Mouse (Mus musculus) forebrain, postnatal 0 days (tissue): ENCODE data around the gene Btn2a2. TPM values are rescaled to one million over a fixed set of nuclear protein-coding genes. Genes with fewer than 3 reads are reported as not detected.
A peak's percentile ranks its signal among the peaks of the same experiment; 100 is the strongest.

Source experiments
- ATAC-seq: fragments of 200-750 bp; cut with Nextera tagmentation; 2 replicates; pipeline ENCODE4 v1.8.0; 2017; ENCODE audit warnings: mild to moderate bottlenecking, moderate library complexity
- DNase-seq: peaks from one replicate; pipeline ENCODE4 v3.0.0-alpha.2; 2015
- H3K27ac ChIP-seq: fragments of 300-500 bp; sonication (generic); 2 replicates; pipeline ENCODE4 v1.5.1; 2014; ENCODE audit warnings: low read depth, mild to moderate bottlenecking, antibody characterized with exemption, low read length, moderate library complexity, mixed read lengths
- H3K27me3 ChIP-seq: fragments of 300-500 bp; sonication (generic); 2 replicates; pipeline ENCODE4 v1.6.1; 2014; ENCODE audit warnings: mild to moderate bottlenecking, low read length, mixed read lengths; ENCODE audit not compliant: insufficient read depth
- H3K36me3 ChIP-seq: fragments of 300-500 bp; sonication (generic); 2 replicates; pipeline ENCODE4 v1.6.1; 2014; ENCODE audit warnings: mild to moderate bottlenecking, moderate library complexity; ENCODE audit not compliant: insufficient read depth
- H3K4me1 ChIP-seq: fragments of 300-500 bp; sonication (generic); 2 replicates; pipeline ENCODE4 v1.6.1; 2014; ENCODE audit warnings: antibody characterized with exemption; ENCODE audit not compliant: insufficient read depth
- H3K4me2 ChIP-seq: fragments of 300-500 bp; sonication (generic); 2 replicates; pipeline ENCODE4 v1.6.1; 2014; ENCODE audit warnings: low read depth, mild to moderate bottlenecking, moderate library complexity
- H3K4me3 ChIP-seq: fragments of 300-500 bp; sonication (generic); 2 replicates; pipeline ENCODE4 v1.5.1; 2014; ENCODE audit warnings: low read depth, low read length, mixed read lengths
- H3K9ac ChIP-seq: fragments of 300-500 bp; sonication (generic); 2 replicates; pipeline ENCODE4 v1.6.1; 2014; ENCODE audit warnings: mild to moderate bottlenecking
- H3K9me3 ChIP-seq: fragments of 300-500 bp; sonication (generic); 2 replicates; pipeline ENCODE4 v1.6.1; 2016; ENCODE audit warnings: low read length
- CTCF ChIP-seq: sonication (generic); IDR thresholded peaks from 2 replicates; pipeline ENCODE4 v1.5.1; 2016; ENCODE audit warnings: antibody characterized with exemption, control low read depth, low read depth
- WGBS: fragments of 180-500 bp; shearing (Covaris S2); extraction: QIAGEN DNeasy Blood & Tissue Kit; methylation state at CpG from one replicate; pipeline ENCODE4 v1.1.7; 2014; 5-methylcytosine and 5-hydroxymethylcytosine counted together
- polyA plus RNA-seq: library from polyadenylated mRNA; unstranded; fragments of >200 nt; fragmentation: Nextera tagmentation; extraction: Ambion mirVana; gene quantifications from 2 replicates; pipeline ENCODE4 v1.2.1, GENCODE M21; 2015
- total RNA-seq: library from RNA; depleted of rRNA; stranded (reverse); fragments of >200 nt; gene quantifications from 2 replicates; pipeline ENCODE4 v1.2.3, GENCODE M21; 2014

Btn2a2 gene
- total and polyA plus RNA-seq, 2 experiments from 2014 or later, result not detected

DNA sequence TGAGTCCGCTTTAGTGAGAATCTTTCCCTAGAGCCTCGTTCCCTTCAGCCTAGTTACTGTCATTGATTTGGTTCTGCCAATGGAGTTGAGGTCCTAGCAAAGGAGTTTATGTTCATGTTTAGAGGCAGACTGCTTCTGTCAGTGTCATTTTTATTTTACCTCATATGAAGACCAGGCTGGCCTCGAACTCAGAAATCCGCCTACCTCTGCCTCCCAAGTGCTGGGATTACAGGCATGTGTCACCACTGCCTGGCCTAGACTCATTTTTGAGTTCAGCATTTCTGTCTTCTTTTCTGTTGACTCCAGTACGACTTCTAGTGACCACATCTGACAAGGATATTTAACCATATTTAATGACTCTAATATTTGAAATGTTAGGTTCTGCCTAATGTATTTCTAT lies 26.6 kb upstream of the Btn2a2 start:
- Histone ChIP-seq H3K4me2 (no peak overlapping the region), H3K4me1 (no peaks in the 10 kb centered on the region), H3K9ac (no peak overlapping the region), H3K9me3 (no peaks in the 10 kb centered on the region), H3K36me3 (no peaks in the 10 kb centered on the region), H3K27me3 (no peaks in the 10 kb centered on the region), H3K27ac (no peak overlapping the region), H3K4me3 (no peak overlapping the region)
- WGBS, result 72% methylated on average over 5 of the region's 5 CpGs
- no peak for TF ChIP-seq CTCF
- no peak for ATAC-seq
- no peak for DNase-seq

DNA sequence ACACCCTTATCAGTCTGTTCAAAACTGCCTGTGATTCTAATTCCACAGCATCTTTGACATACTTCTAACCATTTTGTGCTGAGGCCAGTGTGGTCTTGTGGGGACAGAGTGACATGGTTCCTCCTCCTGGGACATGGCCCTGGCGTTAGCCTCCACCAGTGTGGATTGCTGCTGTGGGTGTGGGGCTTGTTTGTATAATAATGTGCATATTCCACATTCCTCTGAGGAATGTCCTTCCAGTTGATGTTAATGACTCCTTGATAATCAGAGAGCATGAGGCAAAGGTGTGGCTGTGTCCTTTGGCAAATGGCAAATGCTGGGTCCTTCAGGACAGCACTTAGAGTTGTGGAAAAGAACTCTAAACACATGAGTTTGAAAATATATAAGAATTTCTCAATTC lies 24.9 kb upstream of the Btn2a2 start:
- Histone ChIP-seq H3K9me3 (no peaks in the 10 kb centered on the region), H3K27ac (no peak overlapping the region), H3K4me3 (no peak overlapping the region), H3K9ac (no peak overlapping the region), H3K27me3 (no peaks in the 10 kb centered on the region), H3K4me2 (no peak overlapping the region), H3K4me1 (no peaks in the 10 kb centered on the region), H3K36me3 (no peaks in the 10 kb centered on the region)
- DNase-seq (no peak), ATAC-seq (no peak)
- TF ChIP-seq CTCF, result no peak
- WGBS, result 93% methylated on average over 1 of the region's 1 CpGs

DNA sequence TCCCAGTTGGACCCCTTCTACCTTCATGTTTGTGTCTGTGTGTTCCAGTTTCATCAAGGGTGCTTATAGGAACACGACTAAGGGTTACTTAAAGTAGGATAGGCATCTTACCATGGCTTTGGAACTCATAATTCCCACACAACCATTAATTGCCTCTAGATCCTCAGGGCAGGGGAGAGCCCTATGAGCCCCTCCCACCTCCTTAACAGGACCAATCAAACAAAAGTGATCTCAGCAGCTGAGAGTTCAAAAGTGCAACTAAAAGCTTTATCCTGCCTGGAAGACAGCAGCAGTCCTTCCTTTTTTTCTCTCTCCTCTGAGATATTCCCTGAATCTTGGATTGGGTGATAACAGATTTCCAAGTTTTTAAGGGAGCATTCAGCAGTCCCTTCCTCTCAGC lies 21.5 kb upstream of the Btn2a2 start:
- no peak overlapping the region for H3K9ac ChIP-seq
- ATAC-seq (no peak), DNase-seq (no peak)
- no peak overlapping the region for H3K4me3 ChIP-seq
- no peaks in the 10 kb centered on the region for H3K36me3 ChIP-seq
- no peaks in the 10 kb centered on the region for H3K27me3 ChIP-seq
- WGBS, result 46% methylated on average over 1 of the region's 1 CpGs
- no peaks in the 10 kb centered on the region for H3K9me3 ChIP-seq
- H3K4me2 ChIP-seq, result no peak overlapping the region
- no peak overlapping the region for H3K27ac ChIP-seq
- no peaks in the 10 kb centered on the region; the same call in 1 of the 2 replicates for H3K4me1 ChIP-seq
- no peak for TF ChIP-seq CTCF

DNA sequence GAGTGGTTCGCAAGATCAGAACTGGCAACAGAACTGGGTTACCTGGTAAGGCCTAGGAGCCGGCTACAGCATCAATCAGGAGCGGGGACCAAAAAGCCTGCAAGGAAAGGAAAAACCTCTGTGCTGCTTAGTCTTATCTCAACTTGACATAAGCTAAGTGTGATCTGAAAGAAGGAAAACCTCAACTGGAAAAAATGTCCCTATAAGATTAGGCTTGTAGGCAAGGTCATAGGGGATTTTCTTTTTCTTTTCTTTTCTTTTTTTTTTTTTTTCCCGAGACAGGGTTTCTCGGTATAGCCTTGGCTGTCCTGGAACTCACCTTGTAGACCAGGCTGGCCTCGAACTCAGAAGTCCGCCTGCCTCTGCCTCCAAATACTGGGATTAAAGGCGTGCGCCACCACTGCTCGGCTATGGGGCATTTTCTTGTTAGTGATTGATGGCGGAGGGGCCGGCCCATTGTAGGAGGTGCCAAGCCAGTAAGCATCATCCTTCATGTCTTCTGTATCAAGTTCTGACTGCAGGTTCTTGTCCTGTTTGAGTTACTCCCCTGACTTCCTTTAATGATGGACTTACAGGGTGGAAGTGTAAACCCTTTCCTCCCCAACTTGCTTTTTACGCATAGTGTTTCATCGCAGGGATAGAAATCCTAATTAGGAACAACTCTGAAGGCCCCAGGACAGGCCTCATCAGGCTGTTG lies 18.3 kb upstream of the Btn2a2 start:
- Histone ChIP-seq H3K36me3 (no peaks in the 10 kb centered on the region), H3K27me3 (no peaks in the 10 kb centered on the region), H3K9ac (no peak overlapping the region), H3K27ac (no peak overlapping the region), H3K4me1 (no peaks in the 10 kb centered on the region; the same call in 1 of the 2 replicates), H3K4me3 (no peak overlapping the region), H3K4me2 (no peak overlapping the region), H3K9me3 (no peaks in the 10 kb centered on the region)
- TF ChIP-seq CTCF, result no peak
- 33% methylated on average over 14 of the region's 14 CpGs for WGBS
- DNase-seq (no peak), ATAC-seq (no peak)

DNA sequence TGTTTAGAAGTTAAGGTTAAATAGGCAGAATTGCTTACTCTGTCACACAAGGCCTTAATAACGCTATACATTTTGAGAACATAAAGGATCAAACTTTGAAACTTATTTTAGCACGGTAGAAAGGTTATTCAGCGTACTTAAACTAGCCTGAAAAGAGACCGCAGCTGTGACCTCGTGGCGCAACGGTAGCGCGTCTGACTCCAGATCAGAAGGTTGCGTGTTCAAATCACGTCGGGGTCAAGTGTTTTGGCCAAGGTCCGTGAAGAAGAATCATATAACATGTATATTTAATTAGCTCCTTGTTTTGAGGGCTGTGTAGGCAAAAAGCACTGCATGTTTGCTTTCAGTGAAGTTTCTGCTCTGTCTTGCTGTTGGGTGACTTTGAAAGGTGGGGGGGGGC lies 17.7 kb upstream of the Btn2a2 start:
- Histone ChIP-seq H3K27me3 (no peaks in the 10 kb centered on the region), H3K27ac (no peak overlapping the region), H3K36me3 (no peaks in the 10 kb centered on the region), H3K4me3 (0 out of 2 replicates have a peak overlapping the region, but pooled peaks have one; percentile 3), H3K9me3 (no peaks in the 10 kb centered on the region), H3K9ac (no peak overlapping the region), H3K4me2 (peak overlapping the region; percentile 30), H3K4me1 (no peaks in the 10 kb centered on the region; the same call in 1 of the 2 replicates)
- WGBS, result 14% methylated on average over 13 of the region's 13 CpGs
- ATAC-seq (no peak), DNase-seq (peak; percentile 61)
- no peak for TF ChIP-seq CTCF

DNA sequence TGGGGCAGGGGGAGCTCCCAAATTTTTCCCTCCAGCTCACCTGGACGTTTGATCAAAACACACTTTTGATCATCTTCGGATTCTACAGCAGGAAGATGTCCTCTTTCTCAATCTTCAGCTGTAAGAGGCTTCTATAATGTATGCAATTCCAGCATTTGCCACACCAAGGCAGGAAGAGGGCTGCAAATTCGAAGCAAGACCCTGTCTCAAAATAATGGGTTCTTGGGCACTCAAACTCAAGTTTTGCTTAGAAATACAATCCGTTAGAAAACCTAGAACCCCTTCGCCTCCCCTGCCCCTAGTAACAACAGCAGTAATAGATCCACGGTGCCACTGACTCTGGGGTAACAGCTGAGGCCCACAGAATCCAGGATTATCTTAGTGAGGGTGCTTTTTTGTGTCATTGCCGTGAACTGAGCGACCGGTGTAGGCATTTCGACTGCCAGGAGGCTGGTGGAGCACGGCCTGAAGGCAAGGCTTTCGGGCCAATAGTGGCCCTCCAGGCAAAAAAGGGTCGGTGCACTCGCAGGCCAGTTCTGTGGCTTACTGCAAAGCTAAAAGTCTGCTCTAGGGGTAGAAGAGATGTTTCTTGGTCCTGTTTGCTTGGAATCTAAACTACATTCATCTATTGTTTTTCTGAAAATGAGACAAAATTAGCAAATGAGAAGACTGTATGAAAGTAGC lies 17.1 kb upstream of the Btn2a2 start:
- Histone ChIP-seq H3K27ac (no peak overlapping the region), H3K9ac (no peak overlapping the region), H3K4me1 (no peaks in the 10 kb centered on the region; the same call in 1 of the 2 replicates), H3K4me3 (0 out of 2 replicates have a peak overlapping the region, but pooled peaks have one; percentile 3), H3K36me3 (no peaks in the 10 kb centered on the region), H3K27me3 (no peaks in the 10 kb centered on the region), H3K9me3 (no peaks in the 10 kb centered on the region), H3K4me2 (peak overlapping the region; percentile 30)
- no peak for TF ChIP-seq CTCF
- DNase-seq, result no peak
- WGBS, result 10% methylated on average over 14 of the region's 14 CpGs
- no peak for ATAC-seq

DNA sequence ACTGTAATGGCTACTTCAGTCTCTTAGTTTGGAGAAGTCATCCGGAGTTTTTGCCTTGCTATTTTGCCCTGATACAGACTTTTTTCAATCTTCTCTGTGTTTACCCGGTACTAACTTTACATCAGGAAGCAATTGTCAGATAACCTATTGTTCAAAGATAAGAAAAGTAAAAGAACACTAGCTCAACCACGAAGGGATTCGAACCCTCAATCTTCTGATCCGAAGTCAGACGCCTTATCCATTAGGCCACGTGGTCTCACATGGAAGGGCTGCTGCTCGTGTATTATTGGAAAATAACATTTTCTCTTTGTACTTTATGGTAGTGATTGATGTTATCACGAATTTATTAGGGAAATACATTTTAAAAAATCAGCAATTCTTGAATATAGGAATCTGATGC lies 15.1 kb upstream of the Btn2a2 start:
- no peaks in the 10 kb centered on the region for H3K9me3 ChIP-seq
- no peak for TF ChIP-seq CTCF
- no peak overlapping the region for H3K9ac ChIP-seq
- no peaks in the 10 kb centered on the region; the same call in 1 of the 2 replicates for H3K4me1 ChIP-seq
- no peaks in the 10 kb centered on the region for H3K36me3 ChIP-seq
- peak overlapping the region; percentile 23; the same call in 1 of the 2 replicates for H3K4me2 ChIP-seq
- peak; percentile 86 for DNase-seq
- no peak overlapping the region for H3K4me3 ChIP-seq
- H3K27me3 ChIP-seq, result peaks cover 8% of the 10 kb centered on the region; the same call in 1 of the 2 replicates
- WGBS, result 2% methylated on average over 9 of the region's 9 CpGs
- ATAC-seq, result peak; percentile 68; the same call in 1 of the 2 replicates
- no peak overlapping the region for H3K27ac ChIP-seq
